Mouse (Mus musculus): Measurements from ENCODE around the gene Rps13. TPM values are rescaled to one million over a fixed set of nuclear protein-coding genes. Genes with fewer than 3 reads are reported as not detected.
"Not testable (repeated sequence)": the region's sequence is repeated elsewhere in the genome, so short reads cannot be mapped to it uniquely, and the experiment has no call there.

Gene Rps13
- 829 and 865 TPM in 2 replicates for polyA plus RNA-seq (2015; fragmentation: Nextera tagmentation; extraction: Ambion mirVana)

GRCm38 (mm10) chr7:116333713-116334668, at the start of gene Rps13:
TSS of gene Rps13 (minus strand) at chr7:116334195.
- peak; percentile 99 for ATAC-seq
- under 1% methylated on average over 78 of the region's 78 CpGs for WGBS

GRCm38 (mm10) chr7:116379181-116379580, 45.2 kb upstream of the Rps13 start:
- H3K4me1 ChIP-seq (replicated peaks); ATAC-seq; H3K9ac ChIP-seq; H3K27ac ChIP-seq; H3K36me3 ChIP-seq; H3K9me3 ChIP-seq; H3K4me2 ChIP-seq (replicated peaks); H3K4me3 ChIP-seq (replicated peaks); H3K27me3 ChIP-seq (replicated peaks): not testable (repeated sequence)
- WGBS, result 91% methylated on average over 6 of the region's 6 CpGs

More at GRCm38 (mm10) chr7:116333713-116334668, at the start of gene Rps13:
- Histone ChIP-seq H3K4me1 (replicated peaks) (no peaks in the 10 kb centered on the region), H3K4me3 (replicated peaks) (peak within 1 kb of the TSS; percentile 80), H3K36me3 (peaks cover 12% of the 10 kb centered on the region), H3K27me3 (replicated peaks) (no peaks in the 10 kb centered on the region), H3K9ac (peak within 1 kb of the TSS; percentile 93), H3K27ac (peak within 1 kb of the TSS; percentile 86), H3K9me3 (no peaks in the 10 kb centered on the region), H3K4me2 (replicated peaks) (peak within 1 kb of the TSS; percentile 75)

- Histone ChIP-seq H3K4me3 (replicated peaks) (no peak overlapping the region), H3K4me1 (replicated peaks) (no peaks in the 10 kb centered on the region), H3K9me3 (no peaks in the 10 kb centered on the region), H3K4me2 (replicated peaks) (no peak overlapping the region), H3K36me3 (0 out of 2 replicates have a peak, but pooled peaks cover 2% of the 10 kb centered on the region), H3K9ac (no peak overlapping the region), H3K27ac (no peak overlapping the region), H3K27me3 (replicated peaks) (no peaks in the 10 kb centered on the region)
- WGBS, result 74% methylated on average over 1 of the region's 1 CpGs
- ATAC-seq, result peak; percentile 65
Observed at GRCm38 (mm10) chr7:116374284-116374683, 40.3 kb upstream of the Rps13 start.

DNA sequence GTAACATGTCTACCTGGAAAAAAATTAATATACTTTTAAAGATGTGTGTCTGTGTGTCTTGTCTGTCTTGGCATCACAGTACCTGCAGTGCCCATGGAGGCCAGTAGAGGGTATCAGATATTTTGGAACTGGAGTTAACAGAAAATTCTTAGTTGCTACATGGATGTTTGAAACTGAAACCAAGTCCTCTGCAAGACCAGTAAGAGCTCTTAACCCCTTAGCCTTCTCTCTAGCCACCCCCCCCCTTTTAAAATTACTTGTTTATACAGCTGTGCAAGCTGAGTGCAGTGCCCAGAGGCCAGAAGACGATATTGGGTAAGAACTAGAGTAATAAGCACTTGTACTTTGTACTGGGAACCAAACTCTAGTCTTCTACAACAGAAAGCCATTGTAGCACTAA, 2.2 kb upstream of the Rps13 start:
- Histone ChIP-seq H3K36me3 (peaks cover 5% of the 10 kb centered on the region; the same call in 1 of the 2 replicates), H3K27ac (0 out of 2 replicates have a peak overlapping the region, but pooled peaks have one; percentile 4), H3K27me3 (replicated peaks) (no peaks in the 10 kb centered on the region), H3K4me3 (replicated peaks) (no peak overlapping the region), H3K9ac (no peak overlapping the region), H3K4me2 (replicated peaks) (0 out of 2 replicates have a peak overlapping the region, but pooled peaks have one; percentile 2), H3K9me3 (no peaks in the 10 kb centered on the region), H3K4me1 (replicated peaks) (no peaks in the 10 kb centered on the region)
- ATAC-seq, result peak; percentile 66
- WGBS, result 8% methylated on average over 1 of the region's 1 CpGs

GRCm38 (mm10) chr7:116335133-116335532, 1.1 kb upstream of the Rps13 start:
- 0 out of 2 replicates have a peak overlapping the region, but pooled peaks have one; percentile 80 for H3K4me3 ChIP-seq (replicated peaks)
- ATAC-seq, result no peak
- H3K36me3 ChIP-seq, result peaks cover 9% of the 10 kb centered on the region; the same call in 1 of the 2 replicates
- H3K27ac ChIP-seq, result no peak overlapping the region
- no peaks in the 10 kb centered on the region for H3K9me3 ChIP-seq
- no peak overlapping the region; the same call in 1 of the 2 replicates for H3K9ac ChIP-seq
- WGBS, result 71% methylated on average over 6 of the region's 6 CpGs
- no peaks in the 10 kb centered on the region for H3K27me3 ChIP-seq (replicated peaks)
- H3K4me2 ChIP-seq (replicated peaks), result peak overlapping the region; percentile 75
- no peaks in the 10 kb centered on the region for H3K4me1 ChIP-seq (replicated peaks)

DNA sequence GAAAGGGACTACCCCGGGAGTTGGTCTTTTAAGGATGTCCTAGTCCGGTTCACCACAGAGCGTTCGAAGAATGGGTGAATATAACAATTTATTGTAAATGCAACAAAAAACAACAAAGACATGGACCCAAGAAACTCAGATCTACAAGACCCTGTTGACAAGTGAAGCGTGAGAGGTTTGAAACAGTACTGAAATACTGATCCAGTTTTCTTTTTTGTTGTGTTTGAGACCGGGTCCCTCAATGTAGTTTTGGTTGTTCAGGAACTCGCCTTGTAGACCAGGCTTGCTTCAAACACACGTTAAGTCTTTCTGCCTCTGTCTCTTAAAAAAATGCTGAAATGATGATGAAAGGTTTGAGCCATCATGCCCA, 659 bp upstream of the Rps13 start:
- H3K9me3 ChIP-seq, result no peaks in the 10 kb centered on the region
- no peaks in the 10 kb centered on the region for H3K4me1 ChIP-seq (replicated peaks)
- peak overlapping the region; percentile 75 for H3K4me2 ChIP-seq (replicated peaks)
- peak overlapping the region; percentile 86 for H3K27ac ChIP-seq
- H3K27me3 ChIP-seq (replicated peaks), result no peaks in the 10 kb centered on the region
- WGBS, result 11% methylated on average over 8 of the region's 8 CpGs
- no peak for ATAC-seq
- peak overlapping the region; percentile 93 for H3K9ac ChIP-seq
- peak overlapping the region; percentile 80 for H3K4me3 ChIP-seq (replicated peaks)
- H3K36me3 ChIP-seq, result peaks cover 12% of the 10 kb centered on the region

GRCm38 (mm10) chr7:116331246-116331645, 2.7 kb downstream of the Rps13 start:
- no peaks in the 10 kb centered on the region for H3K9me3 ChIP-seq
- H3K36me3 ChIP-seq, result peaks cover 12% of the 10 kb centered on the region
- H3K27me3 ChIP-seq (replicated peaks), result no peaks in the 10 kb centered on the region
- no peak overlapping the region for H3K4me3 ChIP-seq (replicated peaks)
- WGBS, result 86% methylated on average over 2 of the region's 2 CpGs
- no peak overlapping the region for H3K9ac ChIP-seq
- no peak overlapping the region for H3K4me2 ChIP-seq (replicated peaks)
- H3K4me1 ChIP-seq (replicated peaks), result no peaks in the 10 kb centered on the region
- ATAC-seq, result no peak
- H3K27ac ChIP-seq, result no peak overlapping the region

GRCm38 (mm10) chr7:116329858-116330257, 4.1 kb downstream of the Rps13 start:
- Histone ChIP-seq H3K9me3 (no peaks in the 10 kb centered on the region), H3K4me2 (replicated peaks) (no peak overlapping the region), H3K36me3 (peaks cover 12% of the 10 kb centered on the region), H3K27ac (no peak overlapping the region), H3K9ac (no peak overlapping the region), H3K4me1 (replicated peaks) (no peaks in the 10 kb centered on the region), H3K4me3 (replicated peaks) (no peak overlapping the region), H3K27me3 (replicated peaks) (no peaks in the 10 kb centered on the region)
- ATAC-seq, result no peak
- WGBS, result 85% methylated on average over 4 of the region's 4 CpGs

DNA sequence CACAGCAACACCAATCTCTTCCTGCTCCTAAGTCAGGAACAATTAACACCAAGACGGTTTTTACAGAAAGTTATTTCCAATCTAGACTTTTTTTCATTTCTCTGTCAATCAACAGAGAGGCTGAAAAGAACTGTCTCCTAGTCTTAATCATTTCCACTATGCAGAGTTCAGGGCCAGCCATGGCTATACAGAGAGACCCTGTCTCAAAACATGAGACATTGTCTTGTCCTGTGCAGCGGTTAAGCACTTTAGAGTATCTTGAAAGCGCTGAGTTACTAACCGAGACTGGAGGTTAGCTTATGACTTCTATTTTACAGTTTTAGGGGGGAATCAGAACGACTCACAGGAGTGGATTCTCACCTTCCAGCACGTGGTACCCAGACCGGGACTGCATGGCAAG, 5.2 kb downstream of the Rps13 start:
- H3K27me3 ChIP-seq (replicated peaks), result no peaks in the 10 kb centered on the region
- H3K4me1 ChIP-seq (replicated peaks), result no peaks in the 10 kb centered on the region
- 77% methylated on average over 7 of the region's 7 CpGs for WGBS
- peaks cover 12% of the 10 kb centered on the region for H3K36me3 ChIP-seq
- no peak overlapping the region for H3K4me3 ChIP-seq (replicated peaks)
- no peak for ATAC-seq
- no peak overlapping the region for H3K4me2 ChIP-seq (replicated peaks)
- no peaks in the 10 kb centered on the region for H3K9me3 ChIP-seq
- H3K27ac ChIP-seq, result no peak overlapping the region
- no peak overlapping the region for H3K9ac ChIP-seq

- WGBS, result 80% methylated on average over 5 of the region's 5 CpGs
Observed at GRCm38 (mm10) chr7:116327901-116328300, 6.1 kb downstream of the Rps13 start.

DNA sequence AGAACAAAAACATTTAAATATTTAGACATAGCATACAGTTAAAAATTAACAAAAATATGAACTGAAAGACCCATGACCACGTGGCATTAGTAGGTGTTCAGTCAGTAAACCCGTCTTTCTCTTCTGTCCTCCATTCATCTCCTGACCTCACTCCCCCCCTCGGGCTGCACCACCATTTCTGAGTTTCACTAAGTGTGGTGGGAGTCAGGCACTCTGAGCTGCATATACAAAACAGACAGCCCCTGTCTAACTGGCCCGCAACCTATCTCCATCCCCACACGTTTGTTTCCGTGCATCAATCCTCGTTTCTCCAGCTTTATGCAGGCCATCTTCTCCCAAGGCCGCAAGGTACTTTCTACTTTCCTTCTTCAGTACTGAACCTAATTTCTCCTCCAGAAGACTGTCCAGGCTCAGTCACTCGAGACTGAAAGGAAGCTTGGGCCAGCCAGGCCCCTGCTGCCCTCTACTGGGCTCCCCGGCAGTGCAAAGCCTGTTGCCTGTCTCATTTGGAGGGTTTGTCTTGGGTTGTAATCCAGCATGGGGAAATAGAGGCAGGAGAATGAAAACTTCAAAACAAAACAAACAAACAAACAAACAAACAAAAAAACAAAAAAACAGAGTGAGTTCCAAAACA, 10.5 kb downstream of the Rps13 start:
- no peak overlapping the region for H3K9ac ChIP-seq
- no peaks in the 10 kb centered on the region for H3K36me3 ChIP-seq
- no peaks in the 10 kb centered on the region for H3K9me3 ChIP-seq
- no peak overlapping the region for H3K4me3 ChIP-seq (replicated peaks)
- H3K27ac ChIP-seq, result no peak overlapping the region
- no peaks in the 10 kb centered on the region for H3K4me1 ChIP-seq (replicated peaks)
- 24% methylated on average over 10 of the region's 10 CpGs for WGBS
- peak; percentile 89 for ATAC-seq
- no peaks in the 10 kb centered on the region for H3K27me3 ChIP-seq (replicated peaks)
- 0 out of 2 replicates have a peak overlapping the region, but pooled peaks have one; percentile 20 for H3K4me2 ChIP-seq (replicated peaks)

More at GRCm38 (mm10) chr7:116327901-116328300, 6.1 kb downstream of the Rps13 start:
- Histone ChIP-seq H3K9me3 (no peaks in the 10 kb centered on the region), H3K27me3 (replicated peaks) (no peaks in the 10 kb centered on the region), H3K4me2 (replicated peaks) (no peak overlapping the region), H3K9ac (no peak overlapping the region), H3K27ac (no peak overlapping the region), H3K4me1 (replicated peaks) (no peaks in the 10 kb centered on the region), H3K4me3 (replicated peaks) (no peak overlapping the region), H3K36me3 (peaks cover 12% of the 10 kb centered on the region)
- no peak for ATAC-seq

DNA sequence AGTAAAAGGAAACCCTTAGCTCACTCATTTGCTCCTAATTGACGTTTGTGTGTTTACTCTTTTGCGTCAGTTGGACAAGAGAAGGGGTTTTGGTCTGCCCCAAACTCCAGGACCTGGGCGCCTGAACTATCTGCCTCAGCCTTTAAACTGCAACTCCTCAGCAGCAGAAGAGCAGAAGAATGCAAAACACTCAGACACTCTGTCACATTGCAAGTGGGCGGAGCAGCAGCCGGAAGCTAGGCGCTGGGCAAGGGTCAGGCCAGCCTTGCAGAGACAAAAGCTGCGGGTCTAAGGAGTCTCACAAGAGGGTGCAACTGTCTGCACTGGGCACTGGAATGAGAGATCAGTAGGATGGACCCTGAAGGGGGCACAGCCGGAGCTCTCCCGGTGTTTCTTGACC, 24.5 kb downstream of the Rps13 start:
- Histone ChIP-seq H3K27ac (peak overlapping the region; percentile 91), H3K36me3 (no peaks in the 10 kb centered on the region), H3K4me1 (replicated peaks) (0 out of 2 replicates have a peak, but pooled peaks cover 10% of the 10 kb centered on the region), H3K4me3 (replicated peaks) (0 out of 2 replicates have a peak overlapping the region, but pooled peaks have one; percentile 68), H3K9ac (peak overlapping the region; percentile 32; the same call in 1 of the 2 replicates), H3K4me2 (replicated peaks) (peak overlapping the region; percentile 96), H3K9me3 (no peaks in the 10 kb centered on the region), H3K27me3 (replicated peaks) (peaks cover 3% of the 10 kb centered on the region; the same call in 1 of the 2 replicates)
- 11% methylated on average over 9 of the region's 9 CpGs for WGBS
- peak; percentile 40 for ATAC-seq

Data from intestine, embryonic 15.5 days (tissue).